Mouse (Mus musculus) heart, embryonic 13.5 days (tissue): ENCODE results near the gene Ppp1r13l. TPM values are rescaled to one million over a fixed set of nuclear protein-coding genes. Genes with fewer than 3 reads are reported as not detected.

Experiments
- ATAC-seq: fragments of 200-750 bp; cut with Nextera tagmentation; 2 replicates; pipeline ENCODE4 v1.8.0; 2017; ENCODE audit warnings: moderate TSS enrichment; ENCODE audit not compliant: insufficient number of reproducible peaks, low FRiP score, low TSS enrichment; ENCODE audit errors: extremely low read depth
- H3K27ac ChIP-seq: fragments of 300-500 bp; sonication (generic); replicated peaks from 2 replicates; pipeline ENCODE4 v1.5.1; 2015; ENCODE audit warnings: moderate library complexity, mild to moderate bottlenecking, inconsistent platforms
- H3K27me3 ChIP-seq: fragments of 300-500 bp; sonication (generic); replicated peaks from 2 replicates; pipeline ENCODE4 v1.6.1; 2015; ENCODE audit warnings: mild to moderate bottlenecking, inconsistent platforms
- H3K36me3 ChIP-seq: fragments of 300-500 bp; sonication (generic); 2 replicates; pipeline ENCODE4 v1.6.1; 2015; ENCODE audit warnings: mild to moderate bottlenecking, inconsistent platforms
- H3K4me1 ChIP-seq: fragments of 300-500 bp; sonication (generic); 2 replicates; pipeline ENCODE4 v1.6.1; 2015; ENCODE audit warnings: inconsistent platforms
- H3K4me2 ChIP-seq: fragments of 300-500 bp; sonication (generic); 2 replicates; pipeline ENCODE4 v1.6.1; 2015; ENCODE audit warnings: inconsistent platforms, mild to moderate bottlenecking, moderate library complexity
- H3K4me3 ChIP-seq: fragments of 300-500 bp; sonication (generic); 2 replicates; pipeline ENCODE4 v1.5.1; 2015; ENCODE audit warnings: moderate library complexity, mild to moderate bottlenecking, inconsistent platforms
- H3K9ac ChIP-seq: fragments of 300-500 bp; sonication (generic); 2 replicates; pipeline ENCODE4 v1.6.1; 2015; ENCODE audit warnings: inconsistent platforms, mild to moderate bottlenecking, moderate library complexity
- H3K9me3 ChIP-seq: fragments of 300-500 bp; sonication (generic); 2 replicates; pipeline ENCODE4 v1.6.1; 2016; ENCODE audit warnings: inconsistent platforms
- WGBS: fragments of 180-500 bp; shearing (Covaris S2); methylation state at CpG from one replicate; pipeline ENCODE4 v1.1.7; 2015; ENCODE audit warnings: mixed read lengths; 5-methylcytosine and 5-hydroxymethylcytosine counted together
- polyA plus RNA-seq: library from polyadenylated mRNA; unstranded; fragments of >200 nt; fragmentation: Nextera tagmentation; extraction: Ambion mirVana; gene quantifications from 2 replicates; pipeline ENCODE4 v1.2.1, GENCODE M21; 2015

The Ppp1r13l gene
- polyA plus RNA-seq, 1 experiment from 2014 or later = 12.8 TPM

DNA sequence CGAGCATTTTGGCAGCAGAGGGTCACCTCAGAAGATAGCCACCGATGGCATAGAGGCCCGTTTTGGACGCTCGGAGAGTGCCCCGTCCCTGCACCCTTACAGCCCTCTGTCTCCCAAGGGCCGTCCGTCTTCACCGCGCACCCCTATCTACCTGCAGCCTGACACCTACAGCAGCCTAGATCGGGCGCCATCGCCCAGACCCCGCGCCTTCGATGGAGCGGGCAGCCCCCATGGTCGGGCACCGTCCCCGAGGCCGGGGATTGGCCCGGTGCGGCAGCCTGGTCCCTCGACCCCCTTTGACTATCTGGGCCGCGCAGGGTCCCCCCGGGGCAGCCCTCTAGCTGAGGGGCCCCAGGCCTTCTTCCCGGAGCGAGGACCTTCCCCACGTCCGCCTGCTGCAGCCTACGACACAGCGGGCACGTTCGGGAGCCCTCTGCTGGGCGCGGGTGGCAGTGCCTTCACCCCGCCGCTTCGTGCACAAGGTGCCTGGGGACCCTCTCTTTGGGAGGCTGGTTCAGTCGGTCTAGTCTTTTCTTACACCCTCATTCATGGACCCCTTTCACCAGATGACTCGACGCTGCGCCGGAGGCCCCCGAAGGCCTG is 10.4 kb downstream of the Ppp1r13l start:
- peaks cover 65% of the 10 kb centered on the region for H3K36me3 ChIP-seq
- 21% methylated on average over 46 of the region's 46 CpGs for WGBS
- H3K4me1 ChIP-seq = peaks cover 6% of the 10 kb centered on the region
- peak overlapping the region; percentile 76 for H3K9ac ChIP-seq
- H3K9me3 ChIP-seq = no peaks in the 10 kb centered on the region
- peak overlapping the region; percentile 44 for H3K4me3 ChIP-seq
- no peak for ATAC-seq
- H3K27me3 ChIP-seq = peaks cover 16% of the 10 kb centered on the region
- no peak overlapping the region for H3K27ac ChIP-seq
- peak overlapping the region; percentile 70 for H3K4me2 ChIP-seq

DNA sequence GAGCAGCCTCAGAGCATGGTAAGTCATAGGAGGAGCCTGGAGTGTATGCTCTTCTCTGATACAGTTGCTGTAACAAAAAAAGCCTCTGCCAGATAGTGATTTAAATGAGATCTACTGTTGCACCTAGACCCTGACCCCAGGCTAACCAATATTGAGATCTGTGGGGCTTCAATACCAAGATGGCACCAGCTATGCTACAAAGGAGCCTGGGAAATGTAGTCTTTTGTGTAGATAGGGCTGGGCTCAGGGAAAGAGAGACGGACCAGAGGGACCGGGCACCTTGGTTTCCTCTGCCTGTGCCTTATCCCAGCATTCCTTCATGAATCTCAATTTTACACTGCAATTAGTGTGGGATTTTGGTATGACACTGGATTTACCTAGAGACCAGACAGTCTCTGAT is 13.8 kb downstream of the Ppp1r13l start:
- 84% methylated on average over 2 of the region's 2 CpGs for WGBS
- Histone ChIP-seq H3K4me2 (no peak overlapping the region), H3K36me3 (peaks cover 99% of the 10 kb centered on the region), H3K9ac (no peak overlapping the region), H3K9me3 (no peaks in the 10 kb centered on the region), H3K4me3 (no peak overlapping the region), H3K27me3 (peaks cover 16% of the 10 kb centered on the region), H3K4me1 (peaks cover 14% of the 10 kb centered on the region), H3K27ac (no peak overlapping the region)
- ATAC-seq = no peak

DNA sequence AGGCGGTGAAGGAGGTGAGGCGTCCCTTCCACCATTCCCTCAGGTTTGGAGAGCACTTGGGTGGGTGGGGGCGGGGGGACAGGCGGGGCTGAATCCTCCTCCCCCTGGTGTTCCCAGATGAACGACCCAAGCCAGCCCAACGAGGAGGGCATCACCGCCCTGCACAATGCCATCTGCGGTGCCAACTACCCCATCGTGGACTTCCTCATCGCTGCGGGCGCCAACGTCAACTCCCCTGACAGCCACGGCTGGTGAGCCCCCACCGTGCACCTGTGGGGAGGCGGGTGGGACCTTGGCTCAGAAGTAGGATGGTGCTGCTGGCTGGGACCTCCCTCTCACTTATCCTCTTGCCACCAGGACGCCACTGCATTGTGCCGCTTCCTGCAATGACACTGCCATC is 15.8 kb downstream of the Ppp1r13l start:
- Histone ChIP-seq H3K4me1 (peaks cover 8% of the 10 kb centered on the region), H3K4me2 (no peak overlapping the region), H3K9me3 (no peaks in the 10 kb centered on the region), H3K27ac (no peak overlapping the region), H3K9ac (no peak overlapping the region), H3K4me3 (no peak overlapping the region), H3K36me3 (peaks cover 90% of the 10 kb centered on the region), H3K27me3 (no peaks in the 10 kb centered on the region)
- 67% methylated on average over 18 of the region's 18 CpGs for WGBS
- ATAC-seq = no peak

DNA sequence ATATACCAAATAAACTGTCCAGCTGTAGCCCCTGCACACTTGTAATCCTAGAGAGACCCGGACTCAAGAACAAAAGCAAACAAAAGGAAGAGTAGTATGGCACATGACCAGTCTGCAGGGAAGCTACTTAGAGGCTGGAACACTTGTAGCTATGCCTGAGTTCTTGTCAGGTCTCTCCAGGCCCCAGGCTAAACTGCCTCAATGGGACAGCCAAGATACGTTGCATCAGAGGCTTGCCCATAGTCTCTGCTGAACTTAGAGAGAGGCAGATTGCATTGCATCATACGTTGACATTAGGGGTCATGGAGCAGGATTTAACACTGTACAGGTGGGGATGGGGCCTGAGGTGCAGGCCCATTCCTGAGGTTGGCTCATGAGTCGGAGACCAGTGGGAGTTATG is 16.5 kb downstream of the Ppp1r13l start:
- Histone ChIP-seq H3K9ac (no peak overlapping the region), H3K4me1 (peaks cover 8% of the 10 kb centered on the region), H3K36me3 (peaks cover 83% of the 10 kb centered on the region), H3K27ac (no peak overlapping the region), H3K4me3 (no peak overlapping the region), H3K27me3 (no peaks in the 10 kb centered on the region), H3K9me3 (no peaks in the 10 kb centered on the region), H3K4me2 (no peak overlapping the region)
- WGBS = 82% methylated on average over 4 of the region's 4 CpGs
- no peak for ATAC-seq

DNA sequence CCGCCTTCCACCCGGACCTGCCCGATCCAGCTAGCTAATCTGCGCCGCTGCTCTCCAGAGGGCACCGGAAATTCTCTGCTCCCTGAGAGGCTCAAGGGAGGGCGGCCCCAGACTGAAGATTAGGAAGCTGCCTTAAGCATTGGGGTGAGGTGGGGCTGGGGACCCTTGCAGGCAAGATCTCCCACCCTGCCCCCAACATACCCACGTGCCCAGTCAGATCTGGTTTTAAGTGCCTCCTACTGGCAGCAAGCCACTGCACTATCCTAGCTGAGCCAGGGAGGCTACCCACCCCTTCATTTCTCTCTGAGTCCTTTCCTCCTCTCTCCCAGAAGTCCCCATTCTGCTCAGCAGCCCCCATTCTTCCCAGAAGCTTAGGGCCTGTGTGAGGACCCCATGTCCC is 18.5 kb downstream of the Ppp1r13l start:
- peak overlapping the region; percentile 37; the same call in 1 of the 2 replicates for H3K9ac ChIP-seq
- no peak overlapping the region for H3K4me2 ChIP-seq
- no peaks in the 10 kb centered on the region for H3K27me3 ChIP-seq
- H3K36me3 ChIP-seq = peaks cover 63% of the 10 kb centered on the region
- no peak for ATAC-seq
- WGBS = 44% methylated on average over 8 of the region's 8 CpGs
- peak overlapping the region; percentile 28; the same call in 1 of the 2 replicates for H3K27ac ChIP-seq
- H3K4me3 ChIP-seq = no peak overlapping the region
- no peaks in the 10 kb centered on the region for H3K9me3 ChIP-seq
- H3K4me1 ChIP-seq = peaks cover 16% of the 10 kb centered on the region

DNA sequence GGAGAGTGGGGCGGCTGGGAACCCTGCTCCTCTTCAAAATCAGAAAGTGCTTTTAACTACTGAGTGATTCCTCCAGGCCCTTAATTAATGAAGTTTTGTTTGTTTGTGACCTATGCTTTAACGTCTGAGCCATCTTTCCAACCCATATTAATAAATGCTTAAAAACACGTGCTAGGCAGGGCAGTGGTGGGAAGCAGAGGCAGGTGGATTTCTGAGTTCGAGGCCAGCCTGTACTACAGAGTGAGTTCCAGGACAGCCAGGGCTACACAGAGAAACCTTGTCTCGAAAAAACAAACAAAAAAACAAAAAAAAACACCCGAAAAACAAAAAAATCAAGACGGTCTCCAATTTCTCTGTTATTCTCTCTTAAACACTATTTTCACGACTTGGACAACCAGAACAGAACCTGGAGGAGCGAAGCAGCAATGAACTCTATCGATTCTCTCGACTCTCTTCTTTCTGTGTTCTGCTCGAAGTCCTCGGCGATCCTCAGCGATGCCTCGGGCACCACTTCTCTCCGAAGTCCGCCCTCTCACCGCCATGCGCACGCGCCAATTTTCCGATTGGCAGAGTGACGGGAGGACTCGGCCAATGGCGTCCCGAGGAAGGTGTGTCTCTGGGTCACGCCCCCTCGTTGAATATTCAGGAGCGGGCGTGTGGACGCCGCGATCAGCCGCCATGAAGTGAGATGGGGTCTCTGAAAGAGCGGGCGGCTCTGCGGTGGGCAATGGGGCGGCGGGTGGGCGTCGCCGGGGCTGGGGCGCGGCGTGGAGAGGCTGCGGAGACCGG is 22.0 kb downstream of the Ppp1r13l start, which contains the start of gene Ercc2:
Gene Ercc2 (plus strand): TSS at position 634 of the 789 bp plus-strand sequence.
- Histone ChIP-seq H3K27ac (peak within 1 kb of the TSS; percentile 30), H3K9me3 (no peaks in the 10 kb centered on the region), H3K9ac (peak within 1 kb of the TSS; percentile 92), H3K36me3 (peaks cover 57% of the 10 kb centered on the region), H3K27me3 (no peaks in the 10 kb centered on the region), H3K4me2 (peak within 1 kb of the TSS; percentile 86), H3K4me3 (peak within 1 kb of the TSS; percentile 79), H3K4me1 (peaks cover 21% of the 10 kb centered on the region)
- ATAC-seq = peak; percentile 88
- 6% methylated on average over 48 of the region's 48 CpGs for WGBS

DNA sequence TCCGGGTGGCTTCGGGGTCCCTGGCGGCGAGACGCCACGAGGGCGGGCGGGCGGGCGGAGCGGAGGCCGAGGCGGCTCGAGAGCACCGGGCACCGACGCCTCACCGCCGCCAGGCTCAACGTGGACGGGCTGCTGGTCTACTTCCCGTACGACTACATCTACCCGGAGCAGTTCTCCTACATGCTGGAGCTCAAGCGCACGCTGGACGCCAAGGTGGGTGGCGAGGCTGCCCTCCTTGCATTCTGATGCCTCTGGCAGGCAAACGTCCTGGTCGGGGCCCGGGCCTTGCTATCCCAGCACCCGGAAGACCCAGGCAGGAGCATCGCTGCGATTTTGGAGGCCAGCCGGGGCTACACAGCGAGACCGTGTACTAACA is 22.6 kb downstream of the Ppp1r13l start:
- ATAC-seq = 0 out of 2 replicates have a peak, but pooled peaks have one; percentile 19
- Histone ChIP-seq H3K4me1 (peaks cover 21% of the 10 kb centered on the region), H3K27me3 (no peaks in the 10 kb centered on the region), H3K27ac (peak overlapping the region; percentile 30), H3K9me3 (no peaks in the 10 kb centered on the region), H3K9ac (peak overlapping the region; percentile 92), H3K36me3 (peaks cover 57% of the 10 kb centered on the region), H3K4me3 (peak overlapping the region; percentile 79), H3K4me2 (peak overlapping the region; percentile 86)
- 0% methylated on average over 37 of the region's 37 CpGs for WGBS

DNA sequence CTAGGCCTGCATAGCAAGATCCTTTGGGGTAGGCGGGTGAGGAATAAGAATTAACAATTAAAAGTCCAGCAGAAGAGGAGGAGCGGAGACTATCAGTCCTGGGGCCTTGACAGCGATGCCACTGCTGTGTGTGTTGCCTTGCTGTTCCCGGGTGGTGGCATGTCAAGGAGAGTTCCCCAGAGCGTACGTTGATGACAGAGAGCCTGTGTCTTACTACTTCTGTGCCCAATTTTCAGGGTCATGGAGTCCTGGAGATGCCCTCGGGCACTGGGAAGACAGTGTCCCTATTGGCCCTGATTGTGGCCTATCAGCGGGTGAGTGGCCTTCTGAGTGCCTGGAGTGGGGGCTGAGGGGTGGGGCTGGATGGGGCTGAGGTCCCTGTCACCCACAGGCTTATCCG is 24.2 kb downstream of the Ppp1r13l start:
- Histone ChIP-seq H3K4me3 (no peak overlapping the region), H3K9ac (no peak overlapping the region; the same call in 1 of the 2 replicates), H3K4me1 (peaks cover 13% of the 10 kb centered on the region), H3K27me3 (no peaks in the 10 kb centered on the region), H3K4me2 (no peak overlapping the region), H3K9me3 (no peaks in the 10 kb centered on the region), H3K36me3 (peaks cover 57% of the 10 kb centered on the region), H3K27ac (no peak overlapping the region)
- 89% methylated on average over 9 of the region's 9 CpGs for WGBS
- ATAC-seq = no peak

DNA sequence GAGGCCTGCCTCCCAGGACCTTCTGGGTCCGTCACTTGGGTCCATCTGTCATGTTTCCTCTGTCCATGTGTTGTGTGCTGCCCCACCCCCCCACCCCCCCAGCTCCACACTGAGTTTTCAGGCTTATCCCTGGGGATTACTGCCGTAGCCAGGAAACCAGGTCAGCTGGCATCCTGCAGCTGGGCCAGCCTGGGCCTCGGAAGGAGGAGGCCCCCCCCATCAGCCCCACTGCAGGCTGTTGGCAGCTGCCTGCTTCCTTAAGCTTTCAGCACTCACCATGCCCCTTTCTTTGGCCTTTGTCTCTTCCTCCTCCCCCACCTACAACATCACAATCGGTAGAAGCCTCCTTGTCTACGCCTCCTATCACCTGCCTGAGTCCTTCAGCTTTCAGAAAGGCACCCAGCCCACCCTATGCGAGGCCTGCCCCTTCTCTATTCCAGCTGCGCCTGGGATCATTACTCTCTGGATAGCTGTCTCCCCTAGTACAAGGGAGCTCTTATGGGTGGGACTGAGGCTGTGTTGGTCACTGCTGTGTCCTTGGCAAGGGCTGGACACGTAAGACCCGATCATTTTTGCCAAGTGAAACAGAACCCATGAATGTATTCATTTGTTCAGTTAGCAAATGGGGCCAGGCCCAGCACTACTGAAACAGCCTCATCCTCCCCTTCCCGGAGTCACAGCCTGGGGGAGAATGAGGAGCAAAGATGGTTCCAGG is 29.3 kb downstream of the Ppp1r13l start:
- Histone ChIP-seq H3K27me3 (no peaks in the 10 kb centered on the region), H3K4me2 (no peak overlapping the region), H3K4me1 (no peaks in the 10 kb centered on the region), H3K4me3 (no peak overlapping the region), H3K9ac (no peak overlapping the region), H3K27ac (no peak overlapping the region), H3K36me3 (peaks cover 99% of the 10 kb centered on the region), H3K9me3 (no peaks in the 10 kb centered on the region)
- no peak for ATAC-seq
- 68% methylated on average over 10 of the region's 10 CpGs for WGBS

DNA sequence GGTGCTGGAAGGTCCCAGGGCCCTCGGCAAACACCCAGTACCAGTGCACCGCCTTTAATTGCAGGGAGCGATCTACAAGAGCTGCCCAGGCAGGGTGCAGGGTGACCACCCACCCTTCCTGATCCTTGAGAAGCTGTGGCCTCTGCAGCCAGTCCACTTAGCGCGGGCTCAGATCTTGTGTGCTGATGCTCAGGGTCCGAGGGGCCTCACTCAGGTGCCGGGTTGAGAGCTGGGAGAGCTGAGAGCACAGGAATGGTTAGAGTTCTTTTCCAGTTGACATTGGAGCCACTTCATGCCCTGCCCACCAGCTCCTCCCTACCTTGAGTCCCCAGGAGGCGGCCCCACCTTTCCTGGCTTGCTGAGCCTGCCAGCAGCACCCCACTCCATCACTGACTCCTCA is 34.9 kb downstream of the Ppp1r13l start:
- Histone ChIP-seq H3K27ac (no peak overlapping the region), H3K27me3 (peaks cover 7% of the 10 kb centered on the region; the same call in 1 of the 2 replicates), H3K4me3 (no peak overlapping the region), H3K4me1 (peaks cover 4% of the 10 kb centered on the region; the same call in 1 of the 2 replicates), H3K4me2 (no peak overlapping the region), H3K9me3 (no peaks in the 10 kb centered on the region), H3K9ac (no peak overlapping the region), H3K36me3 (peaks cover 65% of the 10 kb centered on the region)
- ATAC-seq = no peak
- WGBS = 85% methylated on average over 8 of the region's 8 CpGs

DNA sequence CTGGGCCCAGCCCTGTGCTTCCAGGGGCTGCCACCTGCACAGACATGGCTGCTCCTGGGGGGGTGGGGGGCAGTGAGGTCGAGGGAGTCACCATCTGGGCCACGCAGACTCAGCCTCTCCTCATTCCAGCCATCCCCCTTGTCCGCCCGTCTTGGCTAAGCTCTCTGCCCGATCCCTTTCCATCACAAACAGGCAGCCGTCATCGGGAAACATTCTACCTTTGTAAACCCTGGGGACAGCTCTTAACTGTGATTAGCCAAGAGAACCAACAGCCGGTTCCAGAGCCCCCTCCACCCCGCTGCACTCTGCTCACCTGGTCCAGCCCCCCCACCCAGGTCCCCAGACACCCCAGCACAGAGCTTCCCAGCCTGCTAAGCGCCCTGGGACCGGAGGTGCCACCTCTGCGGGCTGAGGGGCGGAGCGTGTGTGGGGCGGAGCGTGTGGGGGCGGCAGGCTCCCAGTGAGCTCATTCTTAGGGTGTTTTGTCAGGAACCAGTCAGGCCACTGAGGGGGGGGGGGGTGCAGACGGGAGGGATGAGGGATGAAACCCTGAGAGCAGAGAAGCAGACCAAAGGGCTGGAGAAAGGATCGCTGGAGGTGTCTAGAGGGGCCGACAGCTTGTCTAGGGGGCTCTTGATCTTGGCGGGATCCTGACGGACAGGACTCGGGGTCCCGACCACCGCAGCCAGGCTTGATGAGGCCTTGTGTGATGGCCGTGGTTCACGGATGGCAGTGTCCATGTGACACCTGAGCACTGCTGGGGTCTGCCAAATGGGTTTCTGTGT is 40.1 kb downstream of the Ppp1r13l start:
- peaks cover 13% of the 10 kb centered on the region for H3K36me3 ChIP-seq
- H3K4me2 ChIP-seq = peak overlapping the region; percentile 70
- peaks cover 56% of the 10 kb centered on the region for H3K27me3 ChIP-seq
- H3K27ac ChIP-seq = no peak overlapping the region
- no peak for ATAC-seq
- H3K4me3 ChIP-seq = peak overlapping the region; percentile 45
- WGBS = 2% methylated on average over 27 of the region's 27 CpGs
- peaks cover 6% of the 10 kb centered on the region for H3K9me3 ChIP-seq
- H3K4me1 ChIP-seq = peaks cover 20% of the 10 kb centered on the region
- peak overlapping the region; percentile 73 for H3K9ac ChIP-seq
